Mouse (Mus musculus) right cerebral cortex, postnatal 14 days (tissue): ENCODE results near the gene Bbof1.

Experiments used
- DNase-seq: peaks from one replicate; pipeline ENCODE4 v3.0.0; 2022

Bbof1 gene

GRCm38 (mm10) chr12:84481251-84481650 is 72.4 kb downstream of the Bbof1 start:
- DNase-seq = no peak

- no peak for DNase-seq
Observed at GRCm38 (mm10) chr12:84482778-84483585, 74.1 kb downstream of the Bbof1 start.

- DNase-seq = no peak
Observed at GRCm38 (mm10) chr12:84487324-84488056, 78.6 kb downstream of the Bbof1 start.
